Mouse (Mus musculus) cerebellum, adult 2 months (tissue): ENCODE results near the gene Gm10382.

Experiments used
- CTCF ChIP-seq: fragments of 200-500 bp; IDR thresholded peaks from 2 replicates; pipeline ENCODE4 v1.5.1; 2011; ENCODE audit warnings: low read depth, mild to moderate bottlenecking, control low read depth, low read length, moderate library complexity, borderline replicate concordance; ENCODE audit not compliant: insufficient read depth
- POLR2A ChIP-seq: fragments of 200-500 bp; IDR thresholded peaks from 2 replicates; pipeline ENCODE4 v1.6.1; 2011; ENCODE audit warnings: low read length, control low read depth, borderline replicate concordance; ENCODE audit not compliant: insufficient read depth

- no peak for TF ChIP-seq CTCF
- TF ChIP-seq POLR2A = no peak
Measured at GRCm38 (mm10) chr5:125395008-125395407, 5.9 kb downstream of the Gm10382 start.
